Mouse (Mus musculus) spleen, adult 2 months (tissue): ENCODE measurements around the gene Akap13.

Experiments used
- CTCF ChIP-seq: fragments of 200-500 bp; IDR thresholded peaks from 2 replicates; pipeline ENCODE4 v1.5.1; 2011; ENCODE audit warnings: mild to moderate bottlenecking, inconsistent platforms; ENCODE audit not compliant: insufficient read depth, insufficient read length, insufficient replicate concordance; ENCODE audit errors: extremely low read depth
- POLR2A ChIP-seq: fragments of 200-500 bp; IDR thresholded peaks from 2 replicates; pipeline ENCODE4 v1.6.1; 2011; ENCODE audit warnings: low read depth, low read length, inconsistent platforms

- TF ChIP-seq CTCF = no peak
- no peak for TF ChIP-seq POLR2A
These were observed 193.6 kb downstream of the Akap13 start for GRCm38 (mm10) chr7:75648961-75649360.
